Mouse (Mus musculus) lung, adult 18-20 months (tissue): ENCODE measurements around the gene Ereg.

Experiments used
- DNase-seq, 2 experiments: peaks; one replicate each; pipeline ENCODE4 v3.0.0; 2022; ENCODE audit warnings: mixed read lengths in 2 of 2

Ereg gene

DNA sequence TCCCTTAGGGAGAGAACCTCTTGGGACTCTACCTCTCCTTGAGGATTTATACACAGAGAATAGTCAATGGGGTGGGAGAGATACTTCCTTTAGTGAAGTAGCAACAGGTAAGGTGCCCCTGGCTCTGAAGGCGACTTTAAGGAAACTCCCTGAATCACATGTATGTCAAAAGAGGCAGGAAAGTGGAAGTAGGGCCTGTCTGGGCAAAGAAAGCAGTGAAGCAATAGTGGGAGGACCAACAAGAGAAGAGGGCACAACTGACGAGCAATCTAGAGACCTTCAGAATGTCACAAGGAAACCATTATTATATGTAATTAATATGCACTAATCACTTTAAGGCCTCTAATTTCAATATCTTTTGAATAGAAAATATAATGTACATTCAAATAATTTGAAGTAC lies 39.5 kb downstream of the Ereg start:
- no peak for DNase-seq

DNA sequence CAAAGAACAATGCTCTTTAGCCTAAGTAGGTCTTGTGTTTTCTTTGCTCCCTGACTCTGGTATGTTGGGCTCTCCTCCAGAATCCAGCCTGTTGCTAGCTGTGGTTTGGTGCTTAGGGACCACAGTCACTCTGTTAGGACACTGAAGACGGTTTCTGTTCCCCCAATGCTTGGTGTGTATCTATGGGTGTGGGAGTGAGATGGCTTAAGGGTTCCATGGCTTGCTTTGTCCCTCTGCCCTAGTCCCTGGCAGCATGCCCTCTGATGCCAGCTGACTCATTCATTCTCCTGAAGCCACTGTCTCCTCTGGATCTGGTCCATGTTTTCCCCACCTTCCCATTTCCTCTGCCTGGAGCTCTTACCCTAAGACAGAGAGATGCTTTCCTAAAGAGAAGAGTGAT lies 40.2 kb downstream of the Ereg start:
- peak in 1 of 2 experiments; percentile 7 for DNase-seq

DNA sequence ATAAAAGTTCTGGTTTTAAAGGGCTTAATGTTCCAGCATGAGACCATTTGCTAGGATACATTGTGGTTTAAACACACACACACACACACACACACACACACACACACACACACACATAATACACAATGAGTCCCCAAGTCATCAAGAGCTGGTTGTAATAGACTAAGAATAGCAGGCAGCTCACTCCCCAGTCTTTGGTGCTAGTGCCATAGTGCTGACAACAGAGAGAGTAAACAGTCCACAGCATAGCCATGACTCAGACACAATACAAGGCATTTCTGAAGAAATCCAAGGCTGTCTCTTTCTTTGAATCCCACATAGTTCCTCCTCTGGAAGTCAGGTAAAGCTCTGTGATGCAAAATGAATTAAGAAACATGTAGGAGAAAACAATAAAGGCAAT lies 44.2 kb downstream of the Ereg start:
- DNase-seq = no peak

DNA sequence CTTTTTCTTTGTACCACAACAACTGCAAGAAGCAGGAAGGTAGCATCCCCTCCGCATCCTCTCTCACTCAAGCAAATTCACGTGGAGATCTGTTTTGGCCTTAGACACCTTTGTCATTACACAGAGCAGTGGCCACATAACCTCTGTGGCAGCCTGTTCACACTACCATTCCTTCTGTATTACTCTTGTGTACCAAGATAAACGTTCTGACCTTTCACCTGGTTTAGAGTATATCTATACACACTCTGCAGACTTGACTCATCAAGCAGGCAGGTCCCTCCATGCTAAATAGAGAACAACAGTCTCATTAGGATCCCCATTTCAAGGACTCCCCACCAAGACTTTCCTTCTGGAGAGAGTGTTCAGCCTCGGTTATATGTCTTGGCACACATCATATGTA lies 49.0 kb downstream of the Ereg start:
- no peak for DNase-seq

DNA sequence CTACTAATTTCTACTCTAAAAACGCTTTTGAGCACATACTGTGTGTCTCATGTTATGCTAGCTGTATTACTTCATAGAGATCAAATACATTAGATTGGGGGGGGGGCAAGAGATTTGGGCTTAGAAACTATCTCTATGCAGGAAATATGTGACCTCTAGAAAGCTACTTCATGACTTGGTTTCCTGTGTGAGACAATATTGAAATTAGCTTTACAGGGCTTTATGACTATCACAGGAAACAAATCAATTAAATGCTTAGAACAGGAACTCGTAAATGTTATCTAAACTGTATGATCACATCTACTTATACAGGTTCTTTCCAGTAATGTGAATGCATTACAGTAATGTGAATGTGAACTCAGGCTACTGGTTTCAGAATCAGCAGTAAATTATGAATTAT lies 49.7 kb downstream of the Ereg start:
- no peak for DNase-seq

DNA sequence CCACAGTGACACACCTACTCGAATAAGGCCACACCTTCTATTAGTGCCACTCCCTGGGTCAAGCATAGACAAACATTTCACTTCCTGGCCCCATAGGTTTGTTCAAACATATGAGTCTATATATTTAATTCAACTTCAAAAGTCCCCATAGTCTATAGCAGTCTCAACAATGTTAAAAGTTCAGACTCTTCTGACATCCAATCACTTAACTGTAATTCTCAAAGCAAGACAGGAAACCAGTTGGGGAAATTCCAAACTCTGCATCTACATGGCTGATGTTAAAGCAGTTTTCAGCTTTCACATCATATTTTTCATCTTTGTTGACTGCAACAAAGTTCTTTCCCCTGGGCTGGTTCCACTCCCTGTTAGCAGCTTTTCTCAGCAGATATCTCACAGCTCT lies 52.2 kb downstream of the Ereg start:
- no peak for DNase-seq

DNA sequence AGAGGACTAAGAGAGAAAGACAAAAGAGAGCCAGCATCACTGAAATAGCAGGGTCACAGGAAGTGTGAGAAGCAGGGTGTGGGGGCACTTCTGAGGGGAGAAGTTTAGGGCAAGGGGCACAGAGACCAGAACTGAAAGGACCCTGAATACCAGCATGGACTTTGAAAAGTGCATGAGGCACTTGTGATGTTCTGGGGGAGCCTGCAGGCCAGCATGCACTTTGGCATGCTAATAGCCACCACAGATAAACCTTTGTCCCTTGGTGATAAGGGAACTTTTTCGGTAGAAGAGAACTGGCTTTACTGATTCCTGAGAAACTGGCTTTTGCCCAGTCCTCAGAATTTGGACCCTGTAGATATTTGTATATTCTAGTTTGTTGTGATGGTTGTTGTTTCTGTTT lies 60.5 kb downstream of the Ereg start:
- no peak for DNase-seq

DNA sequence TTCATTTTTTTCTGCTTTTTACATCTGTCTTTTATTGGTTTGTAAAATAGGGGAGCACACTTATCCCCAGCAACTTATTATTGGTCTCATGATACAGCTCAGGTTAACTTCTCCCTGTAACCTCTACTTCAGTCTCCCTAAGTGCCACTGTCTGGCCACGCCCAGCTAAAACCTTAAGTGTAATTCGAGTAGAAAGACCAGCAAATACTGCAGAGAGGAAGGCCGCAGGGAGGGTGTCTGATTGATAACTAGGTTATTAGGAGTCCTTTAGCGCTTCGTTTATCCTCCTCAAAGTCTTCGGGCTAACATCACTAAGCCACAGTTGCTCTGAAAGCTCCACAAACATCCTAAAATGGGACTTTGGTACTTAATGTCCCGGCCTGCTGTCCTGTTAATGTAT lies 64.5 kb downstream of the Ereg start:
- DNase-seq = peak; percentile 8 to 36

DNA sequence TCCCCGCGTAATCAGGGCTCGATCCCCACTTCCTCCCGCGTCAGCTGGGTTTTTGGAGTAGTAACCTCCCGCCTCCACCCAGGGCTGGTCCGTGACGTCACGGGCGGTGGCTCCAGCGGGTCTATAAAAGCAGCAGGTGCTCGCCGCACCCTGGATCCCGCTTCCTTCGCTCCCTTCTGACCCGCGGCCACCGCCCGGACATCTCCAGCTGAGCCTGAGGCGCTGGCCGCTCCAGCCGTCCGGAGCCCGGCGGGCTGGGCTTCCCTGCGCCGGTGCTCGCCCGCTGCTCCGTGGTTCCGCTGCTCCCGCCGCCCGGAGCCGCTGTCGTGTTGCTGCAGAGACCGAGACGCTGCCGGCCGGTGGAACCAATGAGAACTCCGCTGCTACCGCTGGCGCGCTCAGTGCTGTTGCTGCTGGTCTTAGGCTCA lies 65.0 kb downstream of the Ereg start, which contains the start of gene Areg:
Gene Areg (plus strand): TSS at position 154 of the 428 bp plus-strand sequence.
- DNase-seq = peak; percentile 61 to 69

DNA sequence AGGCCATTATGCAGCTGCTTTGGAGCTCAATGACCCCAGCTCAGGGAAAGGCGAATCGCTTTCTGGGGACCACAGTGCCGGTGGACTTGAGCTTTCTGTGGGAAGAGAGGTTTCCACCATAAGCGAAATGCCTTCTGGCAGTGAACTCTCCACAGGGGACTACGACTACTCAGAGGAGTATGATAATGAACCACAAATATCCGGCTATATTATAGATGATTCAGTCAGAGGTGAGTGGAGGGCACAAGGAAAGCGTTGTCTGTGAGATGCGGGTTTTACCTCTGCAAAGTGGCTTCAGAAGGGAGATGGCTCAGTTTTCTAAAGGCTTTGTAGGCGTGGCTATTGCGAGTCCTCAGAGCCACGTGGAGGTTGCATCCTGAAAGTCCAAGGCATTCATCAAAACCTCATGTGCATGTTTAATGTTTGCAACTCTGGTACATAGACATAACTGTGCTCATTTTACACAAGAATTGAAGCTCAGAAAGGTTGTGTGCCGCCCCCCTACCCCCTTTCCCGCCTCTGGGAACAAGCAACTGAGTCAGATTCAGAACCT lies 66.5 kb downstream of the Ereg start:
- DNase-seq = no peak
